Mouse (Mus musculus) thymus, adult 2 months (tissue): ENCODE results near the gene Elf4. TPM values are rescaled to one million over a fixed set of nuclear protein-coding genes. Genes with fewer than 3 reads are reported as not detected.
"Not testable (repeated sequence)": the region's sequence is repeated elsewhere in the genome, so short reads cannot be mapped to it uniquely, and the experiment has no call there.

ENCODE experiments used
- DNase-seq: peaks from one replicate; pipeline ENCODE4 v3.0.0; 2021
- H3K27ac ChIP-seq: fragments of 200-500 bp; 2 replicates; pipeline ENCODE4 v1.5.1; 2012; ENCODE audit warnings: low read length, control low read depth; ENCODE audit not compliant: control insufficient read depth, insufficient read depth
- H3K27me3 ChIP-seq: fragments of 200-500 bp; 2 replicates; pipeline ENCODE4 v1.6.1; 2012; ENCODE audit warnings: mild to moderate bottlenecking, low read length, moderate library complexity, mixed read lengths; ENCODE audit not compliant: control insufficient read depth, insufficient read depth
- H3K36me3 ChIP-seq: fragments of 200-500 bp; 2 replicates; pipeline ENCODE4 v1.6.1; 2012; ENCODE audit warnings: mild to moderate bottlenecking, low read length, moderate library complexity; ENCODE audit not compliant: control insufficient read depth, insufficient read depth
- H3K4me1 ChIP-seq: fragments of 200-500 bp; replicated peaks from 2 replicates; pipeline ENCODE4 v1.6.1; 2012; ENCODE audit warnings: low read length; ENCODE audit not compliant: control insufficient read depth, insufficient read depth
- H3K4me3 ChIP-seq: fragments of 200-500 bp; 2 replicates; pipeline ENCODE4 v1.5.1; 2012; ENCODE audit warnings: mild to moderate bottlenecking, low read length, control low read depth, moderate library complexity; ENCODE audit not compliant: control insufficient read depth, insufficient read depth
- CTCF ChIP-seq: fragments of 200-500 bp; IDR thresholded peaks from 2 replicates; pipeline ENCODE4 v1.5.1; 2012; ENCODE audit warnings: mild to moderate bottlenecking, control low read depth, low read length, moderate library complexity, borderline replicate concordance; ENCODE audit not compliant: control insufficient read depth, poor library complexity, insufficient read depth; ENCODE audit errors: extremely low read depth
- POLR2A ChIP-seq: fragments of 200-500 bp; IDR thresholded peaks from 2 replicates; pipeline ENCODE4 v1.6.1; 2012; ENCODE audit warnings: mild to moderate bottlenecking, low read length, control low read depth, moderate library complexity; ENCODE audit not compliant: control insufficient read depth, poor library complexity, insufficient read depth; ENCODE audit errors: extremely low read depth
- WGBS: fragments of 180-500 bp; shearing (Covaris S2); methylation state at CpG from one replicate; pipeline ENCODE4 v1.1.7; 2018; 5-methylcytosine and 5-hydroxymethylcytosine counted together
- polyA plus RNA-seq: library from polyadenylated mRNA; depleted of rRNA; stranded (reverse); fragments of >200 nt; gene quantifications from 2 replicates; pipeline ENCODE4 v1.2.3, GENCODE M21; 2012

Elf4 gene
- polyA plus RNA-seq, 1 experiment: 90.5 TPM

DNA sequence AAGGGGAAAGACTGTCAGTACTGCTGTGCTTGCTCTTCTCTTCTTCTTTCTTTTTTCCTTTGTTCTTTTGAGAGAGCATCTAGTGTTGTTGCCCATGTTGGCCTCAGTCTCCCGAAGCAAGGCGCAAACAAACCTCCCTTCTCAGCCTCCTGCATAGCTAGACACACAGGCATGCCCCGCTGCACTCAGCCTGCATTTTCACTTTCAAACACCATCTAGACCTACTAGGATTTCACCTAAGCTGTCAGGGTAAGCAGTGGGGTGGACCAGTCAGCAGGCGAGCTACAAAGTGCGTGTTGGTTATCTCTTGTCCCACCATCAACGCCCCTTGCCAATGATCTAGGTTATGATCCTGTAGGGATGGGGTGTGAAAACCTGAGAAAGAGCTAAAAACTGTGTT, 21.4 kb downstream of the Elf4 start:
- Histone ChIP-seq H3K27ac (no peak overlapping the region), H3K27me3 (no peaks in the 10 kb centered on the region), H3K36me3 (no peaks in the 10 kb centered on the region), H3K4me3 (no peak overlapping the region), H3K4me1 (peaks cover 33% of the 10 kb centered on the region)
- TF ChIP-seq CTCF: no peak
- TF ChIP-seq POLR2A: no peak
- 75% methylated on average over 6 of the region's 6 CpGs for WGBS
- no peak for DNase-seq

DNA sequence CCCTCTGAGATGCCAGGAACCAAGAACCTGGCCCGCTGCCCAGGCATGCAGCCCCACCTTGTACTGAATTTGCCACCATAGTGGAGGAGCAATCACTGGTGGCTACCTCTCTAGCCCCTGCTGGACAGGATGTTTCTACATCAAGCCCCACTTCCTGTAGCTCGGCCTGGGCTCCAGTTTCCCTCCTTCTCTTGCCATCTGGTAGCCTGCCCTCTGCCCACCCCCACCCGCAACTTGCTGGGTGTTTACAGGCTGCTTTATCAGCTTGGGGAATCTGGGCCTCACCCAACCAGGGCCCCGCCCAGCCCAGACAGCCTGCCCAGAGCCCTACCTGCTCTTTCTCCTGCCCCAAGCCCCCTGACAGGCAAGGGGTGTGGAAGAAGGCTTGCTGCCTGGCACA, 23.9 kb downstream of the Elf4 start:
- no peak overlapping the region for H3K4me3 ChIP-seq
- H3K27ac ChIP-seq: peak overlapping the region; percentile 37; the same call in 1 of the 2 replicates
- peaks cover 50% of the 10 kb centered on the region for H3K4me1 ChIP-seq
- H3K36me3 ChIP-seq: no peaks in the 10 kb centered on the region
- 32% methylated on average over 4 of the region's 4 CpGs for WGBS
- DNase-seq: peak; percentile 22
- H3K27me3 ChIP-seq: no peaks in the 10 kb centered on the region
- TF ChIP-seq POLR2A: no peak
- TF ChIP-seq CTCF: no peak

DNA sequence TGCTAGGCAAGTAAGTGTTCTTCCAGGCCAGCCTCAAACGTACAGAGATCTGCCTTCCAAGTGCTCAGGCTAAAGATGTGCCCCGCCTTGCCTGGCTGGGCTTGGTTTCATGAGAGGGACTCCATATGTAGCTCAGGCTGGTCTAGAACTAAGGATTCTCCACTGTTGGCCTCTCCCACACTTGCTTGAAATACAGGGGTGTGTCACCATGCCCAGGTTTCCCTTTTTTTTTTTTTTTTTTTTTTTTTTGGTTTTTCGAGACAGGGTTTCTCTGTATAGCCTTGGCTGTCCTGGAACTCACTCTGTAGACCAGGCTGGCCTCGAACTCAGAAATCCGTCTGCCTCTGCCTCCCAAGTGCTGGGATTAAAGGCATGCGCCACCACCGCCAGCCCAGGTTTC, 26.9 kb downstream of the Elf4 start:
- not testable (repeated sequence) for H3K4me3 ChIP-seq, H3K27me3 ChIP-seq, DNase-seq, H3K36me3 ChIP-seq
- WGBS: 64% methylated on average over 6 of the region's 7 CpGs
- Histone ChIP-seq H3K27ac (peak overlapping the region; percentile 89), H3K4me1 (peaks cover 59% of the 10 kb centered on the region)

DNA sequence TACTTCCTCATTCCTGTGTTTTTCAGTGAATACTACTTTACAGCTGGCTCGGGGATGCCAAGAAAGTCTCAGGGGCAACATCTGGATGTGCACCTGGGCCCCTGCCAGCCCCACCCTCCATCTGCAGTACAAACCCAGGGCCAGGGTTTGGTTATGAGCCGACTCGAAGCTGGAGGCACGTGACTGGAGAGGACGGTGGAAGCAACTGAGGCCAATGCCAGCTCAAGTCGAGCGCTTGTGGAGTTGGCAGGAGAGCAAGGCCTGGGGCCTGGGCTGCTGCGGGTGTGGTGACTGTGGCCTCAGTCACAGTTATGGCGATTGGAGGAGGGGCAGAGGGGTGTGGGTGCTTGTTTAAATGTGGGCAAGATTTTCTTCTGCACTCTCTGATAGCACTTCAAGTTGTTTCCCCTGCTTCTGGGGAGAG, 27.4 kb downstream of the Elf4 start:
- WGBS: 3% methylated on average over 9 of the region's 9 CpGs
- H3K4me1 ChIP-seq: peaks cover 63% of the 10 kb centered on the region
- peak; percentile 57 for DNase-seq
- TF ChIP-seq POLR2A (no peak), CTCF (no peak)
- no peaks in the 10 kb centered on the region for H3K27me3 ChIP-seq
- H3K27ac ChIP-seq: peak overlapping the region; percentile 89
- H3K36me3 ChIP-seq: no peaks in the 10 kb centered on the region
- no peak overlapping the region for H3K4me3 ChIP-seq

DNA sequence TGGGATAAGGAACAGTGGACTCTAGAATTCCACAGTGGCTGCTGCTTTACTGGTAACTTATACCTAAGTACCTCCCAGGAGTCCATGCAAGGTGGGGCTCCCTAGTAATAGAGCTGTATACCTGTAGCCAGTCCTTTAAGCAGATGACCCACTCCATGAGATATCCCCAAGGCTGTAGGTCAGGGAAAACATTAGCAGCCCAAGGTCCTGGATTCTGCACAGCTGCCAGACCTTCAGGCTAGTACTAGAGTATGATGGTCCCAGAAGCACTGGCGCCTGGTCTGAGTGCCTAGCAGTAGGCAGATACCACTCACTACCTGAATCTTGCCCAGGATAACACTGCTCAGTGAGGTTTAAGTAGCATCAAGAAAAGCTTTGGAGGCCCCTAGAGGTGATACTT, 28.7 kb downstream of the Elf4 start:
- peaks cover 62% of the 10 kb centered on the region for H3K4me1 ChIP-seq
- WGBS: 100% methylated on average over 1 of the region's 1 CpGs
- no peak overlapping the region for H3K4me3 ChIP-seq
- DNase-seq: no peak
- H3K27me3 ChIP-seq: no peaks in the 10 kb centered on the region
- peak overlapping the region; percentile 72 for H3K27ac ChIP-seq
- H3K36me3 ChIP-seq: no peaks in the 10 kb centered on the region
- TF ChIP-seq POLR2A (no peak), CTCF (no peak)

DNA sequence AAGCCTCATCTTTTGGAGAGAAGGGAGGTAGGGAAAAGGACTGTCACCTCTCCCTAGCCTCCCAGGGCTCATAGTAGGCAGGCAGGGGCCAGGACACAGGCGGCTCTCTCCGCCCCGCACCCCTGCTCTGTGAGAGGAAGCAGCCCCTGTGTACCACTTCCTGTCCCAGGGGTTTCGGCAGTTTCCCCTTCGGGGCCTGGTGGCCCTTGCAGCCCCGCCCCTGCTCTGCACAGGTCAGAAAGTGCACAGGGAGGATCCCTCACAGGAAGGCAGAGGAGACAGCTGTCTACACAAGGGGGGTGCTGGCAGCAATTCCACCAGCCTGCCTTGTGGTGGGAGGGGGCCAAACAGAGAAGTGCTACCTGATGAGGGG, 29.4 kb downstream of the Elf4 start:
- Histone ChIP-seq H3K27ac (peak overlapping the region; percentile 95), H3K4me3 (peak overlapping the region; percentile 61), H3K36me3 (no peaks in the 10 kb centered on the region), H3K4me1 (peaks cover 58% of the 10 kb centered on the region), H3K27me3 (no peaks in the 10 kb centered on the region)
- peak; percentile 89 for DNase-seq
- no peak for TF ChIP-seq CTCF
- no peak for TF ChIP-seq POLR2A
- WGBS: 2% methylated on average over 6 of the region's 6 CpGs
